Mouse (Mus musculus) spleen, adult 2 months (tissue): Measurements from ENCODE around the gene C1qa. TPM values are rescaled to one million over a fixed set of nuclear protein-coding genes. Genes with fewer than 3 reads are reported as not detected.

Experiments
- DNase-seq, 2 experiments: peaks; one replicate each; pipeline versions ENCODE4 v3.0.0 to v3.0.0-alpha.2; 2012 to 2021; ENCODE audit warnings: low spot score in 2 of 2, low read depth in 1 of 2
- H3K27ac ChIP-seq: fragments of 200-500 bp; 2 replicates; pipeline ENCODE4 v1.5.1; 2012; ENCODE audit warnings: low read length, inconsistent platforms; ENCODE audit not compliant: insufficient read depth
- H3K27me3 ChIP-seq: fragments of 200-500 bp; 2 replicates; pipeline ENCODE4 v1.6.1; 2012; ENCODE audit warnings: mild to moderate bottlenecking, moderate library complexity, low read length, inconsistent platforms; ENCODE audit not compliant: control insufficient read depth, insufficient read depth
- H3K36me3 ChIP-seq: fragments of 200-500 bp; 2 replicates; pipeline ENCODE4 v1.6.1; 2012; ENCODE audit warnings: mild to moderate bottlenecking, low read length, inconsistent platforms; ENCODE audit not compliant: control insufficient read depth, insufficient read depth
- H3K4me1 ChIP-seq: fragments of 200-500 bp; 2 replicates; pipeline ENCODE4 v1.6.1; 2011; ENCODE audit warnings: inconsistent platforms; ENCODE audit not compliant: control insufficient read depth, insufficient read depth, insufficient read length
- H3K4me3 ChIP-seq: fragments of 200-500 bp; 2 replicates; pipeline ENCODE4 v1.5.1; 2011; ENCODE audit warnings: mild to moderate bottlenecking, inconsistent platforms; ENCODE audit not compliant: insufficient read depth, insufficient read length; ENCODE audit errors: extremely low read depth
- POLR2A ChIP-seq: fragments of 200-500 bp; IDR thresholded peaks from 2 replicates; pipeline ENCODE4 v1.6.1; 2011; ENCODE audit warnings: low read depth, low read length, inconsistent platforms
- WGBS: fragments of 180-500 bp; shearing (Covaris S2); methylation state at CpG from one replicate; pipeline ENCODE4 v1.1.7; 2018; 5-methylcytosine and 5-hydroxymethylcytosine counted together
- polyA plus RNA-seq: library from polyadenylated mRNA; depleted of rRNA; stranded (reverse); fragments of >200 nt; gene quantifications from 2 replicates; pipeline ENCODE4 v1.2.3, GENCODE M21; 2012; rRNA removed

The C1qa gene
- polyA plus RNA-seq, 1 experiment: 227 TPM

- no peaks in the 10 kb centered on the region for H3K27me3 ChIP-seq
- DNase-seq: no peak
- no peak overlapping the region for H3K4me3 ChIP-seq
- H3K36me3 ChIP-seq: no peaks in the 10 kb centered on the region
- TF ChIP-seq POLR2A: no peak
- no peaks in the 10 kb centered on the region for H3K4me1 ChIP-seq
- 92% methylated on average over 6 of the region's 6 CpGs for WGBS
- H3K27ac ChIP-seq: no peak overlapping the region
These were observed 51.4 kb downstream of the C1qa start for GRCm38 (mm10) chr4:136847166-136847565.

Other genes with a start within 250 kb of the C1qa start
- gene Ephb2, start 62.8 kb downstream of the C1qa start, polyA plus RNA-seq: 2.7 and 6.1 TPM in 2 replicates
- gene C1qb, start 12.6 kb downstream of the C1qa start, polyA plus RNA-seq: 284 and 304 TPM in 2 replicates
- gene C1qc, start 5.7 kb downstream of the C1qa start, polyA plus RNA-seq: 436 and 459 TPM in 2 replicates
- 0.40 and 0.46 TPM in 2 replicates for gene Epha8, start 58.0 kb upstream of the C1qa start, polyA plus RNA-seq
- 8.8 and 12.6 TPM in 2 replicates for gene Zbtb40, start 150.0 kb upstream of the C1qa start, polyA plus RNA-seq